Mouse (Mus musculus): ENCODE data around the gene Prkn.

The Prkn gene

DNA sequence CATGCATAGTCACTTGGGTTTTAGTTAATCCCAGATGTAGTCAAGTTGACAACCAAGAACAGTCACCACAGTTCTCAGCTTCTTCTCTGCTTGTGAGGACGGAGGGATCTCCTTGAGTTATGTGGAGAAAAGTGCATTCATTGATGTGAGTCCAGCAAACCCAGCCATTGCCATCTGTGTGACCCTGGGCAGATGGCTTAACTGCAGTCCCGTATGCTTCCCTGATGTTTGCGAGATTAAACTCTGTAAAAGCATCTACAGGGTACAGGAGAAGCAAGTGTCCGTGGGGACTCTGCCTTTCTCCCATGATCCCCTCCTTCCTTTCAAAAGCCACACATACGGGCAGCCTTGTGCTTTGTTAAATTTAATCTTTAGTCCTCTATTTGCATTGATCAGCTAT, 157.1 kb downstream of the Prkn start:
- DNase-seq: no peak

DNA sequence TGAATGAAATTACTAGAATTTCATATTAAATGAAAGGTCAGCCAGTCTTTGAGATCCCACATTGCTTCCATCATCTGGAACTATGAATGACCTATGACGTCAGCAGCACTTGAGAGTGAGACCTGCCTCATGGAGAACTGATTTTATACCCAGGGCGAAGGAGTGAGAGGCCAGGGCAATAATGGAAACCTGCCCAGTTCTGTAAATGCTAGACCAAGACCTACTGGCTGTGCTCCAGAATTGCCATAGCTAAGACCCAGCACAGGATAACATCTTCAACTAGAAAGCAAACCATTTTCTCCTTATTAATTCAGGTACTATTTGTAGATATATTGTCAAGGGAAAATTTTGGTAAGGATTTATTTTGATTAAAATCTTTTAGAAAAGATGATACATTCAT, 183.2 kb downstream of the Prkn start:
- DNase-seq: no peak

DNA sequence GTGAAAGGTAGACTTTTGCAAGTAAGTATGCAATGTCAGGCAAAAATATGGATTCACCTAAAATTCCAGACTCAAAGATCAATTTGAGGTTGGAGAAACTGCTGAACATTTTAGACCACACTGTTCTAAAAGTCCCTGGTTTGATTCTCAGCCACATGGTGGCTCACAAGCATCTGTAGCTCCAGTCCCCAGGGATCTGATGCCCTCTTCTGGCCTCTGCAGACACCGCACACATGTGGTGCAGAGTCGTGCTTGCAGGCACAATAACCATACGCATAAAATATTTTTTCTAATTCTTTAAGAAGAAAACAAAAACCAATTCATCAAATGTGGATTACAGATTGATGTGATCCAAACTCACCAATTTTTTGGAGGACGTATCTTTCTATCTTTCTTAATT, 189.2 kb downstream of the Prkn start:
- no peak for DNase-seq

DNA sequence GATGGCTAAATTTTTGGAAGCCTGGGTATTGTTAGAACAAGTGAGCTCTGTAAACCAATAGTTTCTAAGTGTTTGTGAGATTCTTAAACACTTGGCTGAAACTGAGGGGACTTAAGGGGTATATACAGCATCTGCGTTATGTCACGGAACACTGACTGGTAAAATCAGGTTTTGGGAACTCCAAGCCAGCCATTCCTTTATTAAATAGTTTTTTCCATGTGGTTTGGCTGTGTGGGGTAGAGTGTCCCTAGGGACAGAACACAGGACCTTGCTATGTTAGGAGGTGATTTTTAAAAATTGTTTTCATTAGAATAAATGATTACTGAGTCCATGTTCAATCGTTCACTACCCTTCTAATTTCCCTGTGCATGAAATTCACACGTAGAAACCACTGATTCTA, 190.8 kb downstream of the Prkn start:
- DNase-seq: no peak

DNA sequence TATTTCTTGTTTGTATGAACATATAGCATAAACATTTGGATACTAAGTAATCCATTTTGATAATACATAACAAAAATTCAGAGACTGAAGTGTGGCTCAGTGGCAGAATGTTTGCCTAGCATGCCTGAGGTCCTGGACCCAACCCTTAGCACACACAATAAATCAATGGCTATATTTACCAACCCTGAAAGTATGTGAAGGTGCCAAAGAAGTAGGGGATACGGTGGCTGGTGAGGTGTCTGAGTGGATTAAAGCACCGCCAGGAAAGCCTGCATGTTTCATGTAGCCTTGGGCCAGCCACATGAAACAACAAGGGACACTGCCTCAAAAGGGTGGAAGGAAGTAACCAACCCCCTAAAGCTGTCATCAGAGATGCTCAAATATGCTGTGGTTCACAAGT, 192.2 kb downstream of the Prkn start:
- DNase-seq: no peak

DNA sequence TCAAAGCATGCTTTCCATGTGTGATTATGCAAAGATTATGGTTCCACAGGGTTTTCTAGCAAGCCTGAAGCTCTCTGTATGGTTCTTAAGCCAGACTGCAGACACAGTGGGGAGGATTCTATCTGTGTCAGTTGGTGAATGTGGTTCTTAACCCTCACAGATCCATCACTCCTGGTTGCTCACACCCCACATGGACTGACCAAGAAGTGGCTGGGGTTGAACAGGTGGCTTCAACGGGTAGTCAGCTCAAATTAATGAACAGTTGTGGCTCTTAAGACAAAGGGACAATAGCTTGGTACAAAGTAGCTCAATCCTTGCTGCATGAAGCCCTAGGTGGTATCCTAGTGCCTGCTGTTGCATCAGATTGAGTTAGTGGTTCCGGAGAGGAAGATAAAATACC, 193.4 kb downstream of the Prkn start:
- no peak for DNase-seq

DNA sequence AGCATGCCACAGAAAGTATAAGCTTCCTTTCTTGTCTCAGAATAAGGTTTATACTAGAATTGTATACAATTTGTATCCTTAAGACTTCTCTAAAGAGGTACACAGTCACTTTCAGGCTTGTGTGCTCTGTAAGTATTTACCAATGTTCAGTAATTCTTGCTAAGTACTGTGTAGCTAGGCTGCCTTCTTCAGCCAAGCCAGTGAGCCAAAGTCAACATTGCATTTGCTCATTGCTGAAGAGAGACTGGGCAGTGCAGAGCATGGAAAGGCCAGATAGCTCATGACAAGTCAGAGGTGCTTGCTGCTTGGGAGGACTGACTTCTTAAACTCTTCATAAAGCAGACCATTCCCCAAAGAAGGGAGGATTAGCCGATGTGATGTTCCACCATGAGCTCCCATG, 198.1 kb downstream of the Prkn start:
- peak; percentile 16 for DNase-seq

DNA sequence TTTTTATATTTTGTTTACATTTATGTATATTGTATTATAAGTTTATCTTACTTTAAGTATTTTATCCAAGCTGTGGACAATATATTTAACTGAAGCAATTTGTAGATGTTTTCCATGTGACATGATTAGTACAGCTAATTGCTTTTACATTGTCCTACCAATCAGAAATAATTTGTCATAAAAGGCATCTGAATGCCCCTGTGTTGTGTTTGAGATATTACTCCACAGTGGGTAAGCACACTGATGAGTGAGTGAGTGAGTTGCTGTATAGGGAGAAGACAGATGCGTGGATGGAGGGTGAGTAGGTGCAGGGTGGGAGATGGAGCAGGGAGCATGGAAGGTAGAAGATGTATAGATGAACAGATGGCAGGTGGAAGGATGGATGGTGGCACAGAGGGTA, 218.8 kb downstream of the Prkn start:
- DNase-seq: no peak

DNA sequence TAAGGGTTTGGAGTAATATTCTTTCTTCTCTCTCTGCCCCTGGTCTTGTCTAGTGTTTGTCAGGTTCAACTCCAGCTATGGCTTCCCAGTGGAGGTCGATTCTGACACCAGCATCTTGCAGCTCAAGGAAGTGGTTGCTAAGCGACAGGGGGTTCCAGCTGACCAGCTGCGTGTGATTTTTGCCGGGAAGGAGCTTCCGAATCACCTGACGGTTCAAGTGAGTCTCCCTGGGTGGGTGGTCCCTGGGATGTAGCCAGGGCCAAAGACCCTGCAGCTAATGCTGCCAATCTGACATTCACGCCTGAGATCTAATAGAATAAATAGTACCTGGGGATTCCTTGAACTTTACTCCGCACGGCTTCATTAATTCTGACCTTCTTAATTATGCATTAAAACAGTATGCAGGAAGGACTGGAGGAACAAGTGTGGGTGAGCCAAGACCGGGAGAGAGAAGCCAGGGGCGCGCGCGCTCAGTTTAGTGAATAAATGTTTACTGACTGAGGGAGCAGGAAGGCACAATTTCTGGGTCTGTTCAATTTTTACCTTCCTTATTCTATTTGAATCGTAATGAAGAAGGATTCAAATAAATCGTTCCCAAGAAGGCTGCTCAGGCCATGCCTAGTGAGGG, 227.0 kb downstream of the Prkn start:
- DNase-seq: no peak

DNA sequence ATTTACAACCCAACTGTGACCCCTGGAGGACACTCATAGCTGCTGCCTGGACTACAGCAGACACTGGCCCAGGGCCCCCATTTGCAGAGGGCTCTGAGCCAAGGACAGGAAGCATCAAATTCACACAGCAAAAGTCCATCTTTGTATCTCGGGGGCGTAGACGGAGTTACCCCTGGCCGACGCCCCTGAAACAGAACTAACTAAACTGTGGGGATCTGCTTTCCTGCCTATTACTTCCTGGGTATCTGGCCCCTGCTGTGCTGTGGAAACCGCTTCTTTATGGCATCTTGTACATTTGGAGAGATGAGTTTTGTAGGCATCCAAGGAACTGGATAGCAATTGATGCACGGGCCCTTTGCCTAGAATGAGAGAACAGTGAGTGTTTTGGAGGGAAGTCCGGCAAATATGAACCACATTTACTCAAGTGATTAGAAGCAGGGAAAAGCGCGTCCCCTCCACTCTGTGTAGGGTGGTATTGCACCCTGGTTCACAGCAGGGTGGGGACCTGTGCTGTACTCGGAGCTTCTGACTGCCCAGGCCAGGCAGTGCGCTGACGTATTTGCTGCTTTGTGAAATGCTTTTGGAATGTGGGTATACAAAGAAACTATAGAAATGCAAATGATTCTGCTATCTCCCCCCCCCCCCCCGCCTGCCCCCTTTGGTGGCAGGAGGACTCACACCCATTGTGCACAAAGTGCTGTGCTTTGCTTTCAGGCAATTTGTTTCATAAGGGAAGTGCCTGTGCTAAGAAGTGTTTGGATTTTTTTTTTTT, 227.7 kb downstream of the Prkn start:
- DNase-seq: peak; percentile 41

DNA sequence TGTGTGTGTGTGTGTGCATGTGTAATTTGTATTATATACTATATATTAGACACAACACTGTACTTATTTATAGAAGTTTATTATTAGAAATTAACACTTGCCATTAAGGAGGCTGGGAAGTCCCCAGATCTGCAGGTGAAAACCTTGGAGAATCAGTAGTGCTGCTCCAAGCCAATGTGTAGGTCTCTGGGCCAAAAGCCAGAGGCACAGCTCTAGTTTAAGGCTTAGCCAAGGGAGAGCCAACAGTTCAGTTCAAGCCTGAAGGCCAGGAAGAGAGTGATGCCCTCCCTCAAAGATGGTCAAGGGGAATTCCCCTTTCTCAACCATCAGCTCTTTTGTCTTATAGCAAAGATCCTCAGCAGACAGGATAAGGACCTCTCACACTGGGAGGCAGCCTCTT, 230.8 kb downstream of the Prkn start:
- DNase-seq: no peak

DNA sequence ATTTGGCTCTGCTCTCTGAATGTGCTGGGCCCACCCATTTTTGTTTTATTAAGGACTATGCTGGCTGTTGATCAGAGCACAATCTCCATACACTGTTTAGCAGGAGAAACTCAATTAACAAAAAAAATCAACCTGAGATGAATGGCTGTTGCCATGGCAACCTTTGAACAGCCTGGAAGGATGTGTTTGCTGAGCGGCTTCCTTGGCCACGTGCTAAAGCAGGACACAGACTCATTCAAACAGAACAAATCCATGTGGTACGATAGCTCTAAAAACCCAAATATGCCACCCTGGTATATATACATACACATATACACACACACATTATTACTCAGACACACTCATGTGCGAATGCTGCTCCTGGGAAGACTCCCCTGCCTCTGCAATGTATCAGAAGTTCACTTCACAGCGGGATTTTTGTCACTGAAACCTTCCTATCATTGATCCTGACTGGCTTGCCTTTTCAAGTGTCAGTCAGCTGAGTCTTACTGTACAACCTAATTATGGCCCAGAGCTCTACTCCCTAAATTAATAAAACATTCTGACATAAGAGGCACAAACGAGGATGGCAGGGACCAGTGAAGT, 236.2 kb downstream of the Prkn start:
- no peak for DNase-seq

DNA sequence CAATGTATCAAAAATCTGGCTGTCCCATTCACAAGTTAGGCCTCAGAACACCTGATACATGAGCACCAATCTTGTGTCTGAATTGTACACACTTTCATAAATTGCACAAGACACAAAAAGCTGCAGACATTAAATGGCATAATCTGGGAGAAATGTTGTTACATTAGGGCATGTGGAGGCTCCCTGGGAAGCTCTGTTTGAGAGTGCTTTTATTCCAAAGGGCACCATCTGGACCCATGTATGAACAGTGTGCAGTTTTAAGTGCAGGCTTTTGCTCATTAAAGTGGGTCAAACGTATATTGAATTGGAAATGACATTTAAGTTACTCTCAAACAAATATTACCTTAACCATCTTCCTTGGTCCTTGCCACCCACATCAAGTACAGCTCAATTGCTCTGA, 246.3 kb downstream of the Prkn start:
- no peak for DNase-seq

DNA sequence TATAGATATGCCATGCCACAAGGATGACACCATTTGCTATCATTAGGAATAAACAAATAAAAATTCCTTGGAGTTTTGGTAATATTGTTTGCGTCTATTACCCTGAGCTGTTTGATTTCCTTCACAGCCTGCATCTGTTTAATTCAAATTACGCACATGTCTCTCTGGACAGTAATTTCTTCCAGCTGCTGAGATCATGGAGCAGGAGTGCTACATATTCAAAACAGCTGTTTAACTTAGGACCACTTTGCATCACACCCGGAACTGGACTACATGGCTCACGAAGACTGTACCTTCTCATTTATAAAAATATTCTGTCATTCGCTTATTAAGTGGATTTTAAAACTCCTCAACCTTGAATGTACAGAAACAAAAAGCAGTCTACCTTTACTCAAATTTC, 246.9 kb downstream of the Prkn start:
- DNase-seq: no peak

DNA sequence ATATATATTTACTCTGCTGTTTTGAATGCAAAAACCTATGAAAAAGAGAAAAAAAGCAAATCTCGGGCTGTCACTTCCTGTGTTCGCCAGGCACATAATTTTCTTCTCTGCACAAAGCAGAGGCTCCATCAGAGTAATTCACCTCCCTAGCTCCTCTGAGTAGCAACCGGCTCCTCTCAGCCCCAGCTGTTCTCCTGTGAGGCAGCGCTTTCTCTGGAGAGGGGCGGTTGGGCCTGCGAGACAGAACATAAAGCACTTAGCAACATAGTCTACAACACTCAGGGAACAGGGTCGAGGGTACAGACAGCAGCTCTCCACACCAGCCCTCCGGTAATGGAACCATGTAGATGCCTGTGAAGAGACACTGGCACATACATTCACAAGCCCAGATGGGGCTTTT, 247.6 kb downstream of the Prkn start:
- DNase-seq: no peak

DNA sequence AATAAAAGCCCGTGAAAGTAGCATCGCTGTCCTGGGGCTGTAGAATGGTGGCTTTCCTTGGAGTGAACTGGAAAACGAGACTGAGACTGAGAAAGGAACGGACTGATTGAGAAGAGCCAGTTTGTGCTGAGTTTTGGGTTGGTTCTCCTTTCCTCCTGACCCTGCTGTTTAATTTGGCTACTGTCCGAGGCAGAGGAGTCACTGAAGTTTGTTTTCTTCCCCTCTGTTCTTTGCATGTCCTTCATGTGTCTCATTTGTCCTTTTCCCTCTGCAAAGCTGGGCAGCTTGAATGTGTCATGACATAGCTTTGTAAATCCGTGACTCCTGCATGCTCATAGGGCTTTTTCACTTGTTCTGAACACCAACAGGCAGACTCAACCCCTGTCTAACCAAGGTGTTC, 249.2 kb downstream of the Prkn start:
- no peak for DNase-seq

DNA sequence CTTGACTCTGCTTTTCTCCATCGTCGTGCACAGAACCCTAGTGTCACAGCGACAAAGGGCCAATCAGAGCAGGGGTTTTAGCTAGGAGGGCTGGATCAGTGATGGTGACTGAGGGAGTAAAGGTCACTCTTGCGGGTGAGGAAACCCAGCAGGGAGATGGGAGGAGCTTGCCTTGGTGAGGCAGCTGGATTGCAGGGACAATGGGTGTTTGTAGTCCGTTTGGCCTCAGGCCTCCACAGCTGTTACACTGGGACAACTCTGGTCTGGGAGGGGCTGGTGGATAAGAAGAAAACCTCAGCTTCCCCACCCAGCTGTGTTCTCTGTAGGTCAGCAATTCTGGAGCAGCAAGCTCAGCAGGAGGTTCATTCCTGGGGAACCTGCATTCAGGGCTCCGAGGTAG, 252.7 kb downstream of the Prkn start:
- peak; percentile 53 for DNase-seq

DNA sequence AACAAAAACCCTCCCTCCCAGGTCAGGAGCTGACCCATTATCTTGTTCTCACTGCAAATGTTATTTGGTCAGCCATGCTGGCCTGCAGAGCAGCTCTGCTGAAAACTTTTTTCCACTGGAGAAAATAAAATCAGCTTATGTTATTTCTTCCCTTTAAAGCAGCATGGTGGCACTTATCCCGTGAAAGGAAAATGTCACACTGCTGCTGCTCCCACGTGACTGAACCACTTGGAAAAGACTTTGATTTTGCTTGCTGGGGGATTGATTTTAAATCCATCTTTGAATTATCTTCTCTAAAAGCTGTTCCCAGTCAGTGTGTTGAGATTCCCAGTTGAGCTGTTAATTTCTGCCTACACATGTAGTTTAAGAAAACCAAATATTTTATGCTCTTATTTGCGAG, 253.1 kb downstream of the Prkn start:
- no peak for DNase-seq

DNA sequence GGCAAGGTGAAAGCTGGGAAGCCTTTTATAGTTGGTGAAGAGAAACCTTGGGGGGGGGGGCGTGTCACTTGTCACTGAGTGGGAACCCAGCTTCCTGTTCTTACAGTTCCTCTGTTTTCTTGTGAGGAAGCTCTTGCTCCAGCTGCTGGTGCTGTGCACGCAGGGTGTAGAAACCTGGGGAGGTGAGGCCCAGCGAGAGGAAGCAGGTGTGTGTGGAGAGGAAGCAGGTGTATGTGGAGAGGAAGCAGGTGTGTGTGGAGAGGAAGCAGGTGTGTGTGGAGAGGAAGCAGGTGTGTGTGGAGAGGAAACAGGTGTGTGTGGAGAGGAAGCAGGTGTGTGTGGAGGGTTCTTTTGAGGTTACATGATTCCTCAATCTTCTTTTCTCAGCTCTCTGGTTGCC, 266.8 kb downstream of the Prkn start:
- DNase-seq: no peak

DNA sequence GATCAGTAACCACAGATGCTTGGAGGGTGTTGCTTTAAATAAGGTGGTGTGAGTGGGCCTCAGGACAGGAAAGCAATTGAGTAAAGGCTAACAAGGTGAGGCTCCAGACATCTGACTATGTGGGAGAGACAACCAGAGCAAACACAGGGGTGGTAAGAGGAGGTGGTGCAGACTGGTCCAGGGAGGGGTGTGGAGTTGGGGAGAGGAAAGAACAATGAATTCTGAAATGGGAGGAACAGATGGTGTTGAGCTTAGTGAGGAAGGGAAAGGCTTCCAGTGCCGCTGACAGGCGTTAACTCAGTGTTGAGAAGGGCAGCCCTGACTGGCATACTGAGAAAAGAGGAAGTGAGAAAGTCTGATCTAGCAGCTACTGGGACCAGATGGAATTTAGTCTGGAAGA, 267.7 kb downstream of the Prkn start:
- DNase-seq: no peak

DNA sequence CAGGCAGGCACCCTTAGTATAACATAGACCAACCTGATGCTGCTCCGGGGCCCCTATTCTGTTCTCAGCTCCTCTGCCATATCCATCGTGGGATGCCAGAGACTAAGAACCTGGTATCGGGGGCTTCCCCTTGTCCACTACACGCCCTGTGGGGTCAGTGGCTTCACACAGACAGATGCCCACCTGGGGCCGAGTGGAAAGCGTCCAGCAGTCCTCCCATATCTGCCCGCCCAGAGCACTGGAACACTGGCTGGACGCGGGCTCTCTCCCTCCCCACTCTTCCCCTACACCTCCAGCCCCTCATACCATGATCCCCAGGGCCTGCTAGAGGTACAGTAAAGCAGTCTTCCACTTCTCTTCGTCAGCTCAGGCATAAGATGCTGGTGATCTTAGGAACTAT, 277.3 kb downstream of the Prkn start:
- DNase-seq: no peak

DNA sequence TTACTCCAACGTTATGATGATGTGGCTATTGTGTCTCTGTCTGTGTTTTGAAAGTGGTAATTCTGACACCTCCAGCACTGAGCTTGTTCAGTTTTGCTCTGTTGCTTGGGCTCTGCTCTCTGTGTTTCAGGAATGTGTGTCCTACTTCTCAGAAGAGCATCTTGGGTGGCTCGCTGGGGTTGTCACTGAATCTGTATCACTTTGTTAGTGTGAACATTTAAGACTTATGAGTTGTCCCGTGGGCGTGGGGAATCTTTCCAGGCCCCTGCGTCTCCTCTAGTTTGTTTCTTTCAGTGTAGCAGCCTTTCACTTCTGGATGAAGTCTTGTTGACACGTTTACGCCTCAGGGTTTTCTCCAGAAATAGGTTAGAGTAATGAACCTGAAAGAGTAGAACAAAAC, 283.9 kb downstream of the Prkn start:
- no peak for DNase-seq

DNA sequence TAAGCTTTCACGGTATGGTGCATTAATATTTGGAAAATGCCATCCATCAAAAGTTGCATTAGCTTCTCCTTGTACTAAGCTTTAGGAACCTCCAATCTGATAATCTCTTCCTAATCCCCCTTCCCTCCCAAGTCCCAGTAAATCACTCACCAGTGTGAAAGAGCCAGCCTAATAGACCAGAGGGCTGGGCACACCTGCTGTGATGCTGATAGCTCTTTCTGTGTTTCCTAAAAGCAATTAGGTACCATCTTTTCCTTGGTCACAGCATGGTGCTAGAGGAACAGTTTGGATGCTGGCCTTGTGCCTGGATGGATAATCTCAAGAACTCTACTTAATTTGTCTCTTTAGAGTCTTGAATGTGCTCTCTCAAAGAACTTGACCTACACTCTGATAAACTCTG, 287.0 kb downstream of the Prkn start:
- DNase-seq: no peak

DNA sequence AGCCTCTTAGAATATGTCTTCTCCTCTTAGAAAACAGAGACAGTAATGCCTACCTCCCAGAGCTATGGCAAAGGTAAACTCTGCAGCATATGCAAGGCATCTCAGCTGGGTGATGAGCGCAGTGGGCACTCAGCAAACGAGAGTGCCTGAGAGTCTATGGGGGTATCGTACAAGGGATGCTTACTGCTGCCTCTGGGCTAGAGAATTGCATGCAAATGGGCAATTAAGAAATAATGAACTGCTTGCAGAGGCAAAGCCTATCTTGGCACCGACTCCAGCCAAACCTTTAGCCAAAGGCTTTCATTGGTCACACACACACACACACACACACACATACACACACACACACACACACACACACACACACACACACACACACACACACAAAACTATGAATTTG, 290.7 kb downstream of the Prkn start:
- no peak for DNase-seq

DNA sequence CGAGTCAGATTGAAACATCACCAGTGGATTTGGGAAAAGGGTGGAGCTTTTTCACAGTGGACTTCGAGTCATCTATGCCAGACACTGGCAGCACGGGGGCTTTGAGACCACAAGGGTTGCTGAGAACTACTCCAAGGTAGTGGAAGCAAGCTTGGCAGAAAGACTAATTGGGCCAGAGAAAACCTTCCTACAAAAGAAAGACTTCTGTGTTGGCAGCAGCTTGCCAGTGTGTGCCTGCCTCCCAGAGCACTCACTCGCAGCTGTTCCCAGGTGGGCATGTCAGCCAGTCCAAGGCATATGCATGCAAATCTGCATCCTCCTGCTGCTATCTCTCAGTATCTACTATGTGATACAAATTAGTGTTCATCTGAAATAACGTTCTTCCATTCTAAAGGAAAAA, 302.1 kb downstream of the Prkn start:
- no peak for DNase-seq
